Mouse (Mus musculus): ENCODE data around the gene Crispld2. TPM values are rescaled to one million over a fixed set of nuclear protein-coding genes. Genes with fewer than 3 reads are reported as not detected.

Crispld2 gene
- polyA plus RNA-seq, 1 experiment from 2014 or later = 2.7 TPM

GRCm38 (mm10) chr8:120065611-120066010 is 73.4 kb downstream of the Crispld2 start:
- ATAC-seq (ENCODE audit: insufficient number of reproducible peaks, low FRiP score, low TSS enrichment, low read depth) (no peak), DNase-seq (ENCODE audit: low spot score) (no peak)
- Histone ChIP-seq H3K27me3 (ENCODE audit: control insufficient read depth, insufficient read depth, low read length) (no peaks in the 10 kb centered on the region), H3K4me3 (ENCODE audit: low read depth, low read length) (no peak overlapping the region), H3K4me1 (ENCODE audit: control insufficient read depth, insufficient read depth, low read length) (peaks cover 6% of the 10 kb centered on the region), H3K27ac (replicated peaks; ENCODE audit: low read depth, low read length) (no peak overlapping the region), H3K9me3 (ENCODE audit: control insufficient read depth, low read length) (no peaks in the 10 kb centered on the region), H3K36me3 (ENCODE audit: control insufficient read depth, insufficient read depth, low read length) (no peaks in the 10 kb centered on the region), H3K4me2 (ENCODE audit: low read depth, severe bottlenecking) (no peak overlapping the region), H3K9ac (ENCODE audit: low read length) (no peak overlapping the region)
- WGBS = 91% methylated on average over 8 of the region's 8 CpGs

- Histone ChIP-seq H3K9ac (ENCODE audit: low read length) (no peak overlapping the region), H3K9me3 (ENCODE audit: control insufficient read depth, low read length) (no peaks in the 10 kb centered on the region), H3K4me3 (ENCODE audit: low read depth, low read length) (no peak overlapping the region), H3K36me3 (ENCODE audit: control insufficient read depth, insufficient read depth, low read length) (no peaks in the 10 kb centered on the region), H3K27ac (replicated peaks; ENCODE audit: low read depth, low read length) (no peak overlapping the region), H3K27me3 (ENCODE audit: control insufficient read depth, insufficient read depth, low read length) (no peaks in the 10 kb centered on the region), H3K4me2 (ENCODE audit: low read depth, severe bottlenecking) (no peak overlapping the region), H3K4me1 (ENCODE audit: control insufficient read depth, insufficient read depth, low read length) (peaks cover 6% of the 10 kb centered on the region)
- no peak for DNase-seq (ENCODE audit: low spot score)
- no peak for ATAC-seq (ENCODE audit: insufficient number of reproducible peaks, low FRiP score, low TSS enrichment, low read depth)
- 94% methylated on average over 4 of the region's 4 CpGs for WGBS
Measured at GRCm38 (mm10) chr8:120066226-120066625, 74.0 kb downstream of the Crispld2 start.

GRCm38 (mm10) chr8:120067936-120068668 is 75.9 kb downstream of the Crispld2 start:
- DNase-seq (ENCODE audit: low spot score) (peak; percentile 52), ATAC-seq (ENCODE audit: insufficient number of reproducible peaks, low FRiP score, low TSS enrichment, low read depth) (0 out of 2 replicates have a peak, but pooled peaks have one; percentile 31)
- Histone ChIP-seq H3K4me3 (ENCODE audit: low read depth, low read length) (no peak overlapping the region), H3K9ac (ENCODE audit: low read length) (no peak overlapping the region), H3K27me3 (ENCODE audit: control insufficient read depth, insufficient read depth, low read length) (no peaks in the 10 kb centered on the region), H3K36me3 (ENCODE audit: control insufficient read depth, insufficient read depth, low read length) (no peaks in the 10 kb centered on the region), H3K27ac (replicated peaks; ENCODE audit: low read depth, low read length) (no peak overlapping the region), H3K9me3 (ENCODE audit: control insufficient read depth, low read length) (no peaks in the 10 kb centered on the region), H3K4me2 (ENCODE audit: low read depth, severe bottlenecking) (no peak overlapping the region), H3K4me1 (ENCODE audit: control insufficient read depth, insufficient read depth, low read length) (peaks cover 6% of the 10 kb centered on the region)
- WGBS = 55% methylated on average over 19 of the region's 19 CpGs

GRCm38 (mm10) chr8:120071684-120072083 is 79.4 kb downstream of the Crispld2 start:
- H3K4me1 ChIP-seq (ENCODE audit: control insufficient read depth, insufficient read depth, low read length) = peaks cover 6% of the 10 kb centered on the region
- peak; percentile 91 for DNase-seq (ENCODE audit: low spot score)
- H3K9me3 ChIP-seq (ENCODE audit: control insufficient read depth, low read length) = no peaks in the 10 kb centered on the region
- 26% methylated on average over 4 of the region's 4 CpGs for WGBS
- no peaks in the 10 kb centered on the region for H3K36me3 ChIP-seq (ENCODE audit: control insufficient read depth, insufficient read depth, low read length)
- no peaks in the 10 kb centered on the region for H3K27me3 ChIP-seq (ENCODE audit: control insufficient read depth, insufficient read depth, low read length)
- ATAC-seq (ENCODE audit: insufficient number of reproducible peaks, low FRiP score, low TSS enrichment, low read depth) = no peak
- no peak overlapping the region for H3K27ac ChIP-seq (replicated peaks; ENCODE audit: low read depth, low read length)
- H3K4me3 ChIP-seq (ENCODE audit: low read depth, low read length) = no peak overlapping the region
- H3K9ac ChIP-seq (ENCODE audit: low read length) = no peak overlapping the region
- no peak overlapping the region for H3K4me2 ChIP-seq (ENCODE audit: low read depth, severe bottlenecking)

GRCm38 (mm10) chr8:120072259-120072658 is 80.0 kb downstream of the Crispld2 start:
- H3K4me2 ChIP-seq (ENCODE audit: low read depth, severe bottlenecking) = no peak overlapping the region
- no peak overlapping the region for H3K4me3 ChIP-seq (ENCODE audit: low read depth, low read length)
- DNase-seq (ENCODE audit: low spot score) (no peak), ATAC-seq (ENCODE audit: insufficient number of reproducible peaks, low FRiP score, low TSS enrichment, low read depth) (no peak)
- peaks cover 6% of the 10 kb centered on the region for H3K4me1 ChIP-seq (ENCODE audit: control insufficient read depth, insufficient read depth, low read length)
- WGBS = 73% methylated on average over 9 of the region's 9 CpGs
- H3K27me3 ChIP-seq (ENCODE audit: control insufficient read depth, insufficient read depth, low read length) = no peaks in the 10 kb centered on the region
- no peak overlapping the region for H3K9ac ChIP-seq (ENCODE audit: low read length)
- H3K27ac ChIP-seq (replicated peaks; ENCODE audit: low read depth, low read length) = no peak overlapping the region
- H3K36me3 ChIP-seq (ENCODE audit: control insufficient read depth, insufficient read depth, low read length) = no peaks in the 10 kb centered on the region
- H3K9me3 ChIP-seq (ENCODE audit: control insufficient read depth, low read length) = no peaks in the 10 kb centered on the region

- ATAC-seq (ENCODE audit: insufficient number of reproducible peaks, low FRiP score, low TSS enrichment, low read depth) (no peak), DNase-seq (ENCODE audit: low spot score) (no peak)
- Histone ChIP-seq H3K27me3 (ENCODE audit: control insufficient read depth, insufficient read depth, low read length) (no peaks in the 10 kb centered on the region), H3K9ac (ENCODE audit: low read length) (no peak overlapping the region), H3K4me2 (ENCODE audit: low read depth, severe bottlenecking) (no peak overlapping the region), H3K9me3 (ENCODE audit: control insufficient read depth, low read length) (no peaks in the 10 kb centered on the region), H3K36me3 (ENCODE audit: control insufficient read depth, insufficient read depth, low read length) (no peaks in the 10 kb centered on the region), H3K4me3 (ENCODE audit: low read depth, low read length) (no peak overlapping the region), H3K4me1 (ENCODE audit: control insufficient read depth, insufficient read depth, low read length) (peaks cover 6% of the 10 kb centered on the region), H3K27ac (replicated peaks; ENCODE audit: low read depth, low read length) (no peak overlapping the region)
- 82% methylated on average over 8 of the region's 8 CpGs for WGBS
Measured at GRCm38 (mm10) chr8:120072827-120073226, 80.6 kb downstream of the Crispld2 start.

GRCm38 (mm10) chr8:120074516-120074915 is 82.3 kb downstream of the Crispld2 start:
- Histone ChIP-seq H3K9me3 (ENCODE audit: control insufficient read depth, low read length) (no peaks in the 10 kb centered on the region), H3K36me3 (ENCODE audit: control insufficient read depth, insufficient read depth, low read length) (no peaks in the 10 kb centered on the region), H3K4me3 (ENCODE audit: low read depth, low read length) (no peak overlapping the region), H3K27ac (replicated peaks; ENCODE audit: low read depth, low read length) (no peak overlapping the region), H3K4me1 (ENCODE audit: control insufficient read depth, insufficient read depth, low read length) (no peaks in the 10 kb centered on the region), H3K9ac (ENCODE audit: low read length) (no peak overlapping the region), H3K27me3 (ENCODE audit: control insufficient read depth, insufficient read depth, low read length) (no peaks in the 10 kb centered on the region), H3K4me2 (ENCODE audit: low read depth, severe bottlenecking) (no peak overlapping the region)
- ATAC-seq (ENCODE audit: insufficient number of reproducible peaks, low FRiP score, low TSS enrichment, low read depth) = no peak
- WGBS = 74% methylated on average over 6 of the region's 6 CpGs
- DNase-seq (ENCODE audit: low spot score) = no peak

GRCm38 (mm10) chr8:120075347-120075746 is 83.1 kb downstream of the Crispld2 start:
- ATAC-seq (ENCODE audit: insufficient number of reproducible peaks, low FRiP score, low TSS enrichment, low read depth) = no peak
- Histone ChIP-seq H3K4me1 (ENCODE audit: control insufficient read depth, insufficient read depth, low read length) (no peaks in the 10 kb centered on the region), H3K9ac (ENCODE audit: low read length) (no peak overlapping the region), H3K27me3 (ENCODE audit: control insufficient read depth, insufficient read depth, low read length) (no peaks in the 10 kb centered on the region), H3K4me2 (ENCODE audit: low read depth, severe bottlenecking) (no peak overlapping the region), H3K27ac (replicated peaks; ENCODE audit: low read depth, low read length) (no peak overlapping the region), H3K9me3 (ENCODE audit: control insufficient read depth, low read length) (no peaks in the 10 kb centered on the region), H3K4me3 (ENCODE audit: low read depth, low read length) (no peak overlapping the region), H3K36me3 (ENCODE audit: control insufficient read depth, insufficient read depth, low read length) (no peaks in the 10 kb centered on the region)
- 68% methylated on average over 6 of the region's 6 CpGs for WGBS
- DNase-seq (ENCODE audit: low spot score) = no peak

- Histone ChIP-seq H3K4me2 (ENCODE audit: low read depth, severe bottlenecking) (no peak overlapping the region), H3K4me3 (ENCODE audit: low read depth, low read length) (no peak overlapping the region), H3K36me3 (ENCODE audit: control insufficient read depth, insufficient read depth, low read length) (peaks cover 14% of the 10 kb centered on the region), H3K9me3 (ENCODE audit: control insufficient read depth, low read length) (no peaks in the 10 kb centered on the region), H3K9ac (ENCODE audit: low read length) (no peak overlapping the region), H3K27ac (replicated peaks; ENCODE audit: low read depth, low read length) (no peak overlapping the region), H3K4me1 (ENCODE audit: control insufficient read depth, insufficient read depth, low read length) (no peaks in the 10 kb centered on the region), H3K27me3 (ENCODE audit: control insufficient read depth, insufficient read depth, low read length) (no peaks in the 10 kb centered on the region)
- no peak for ATAC-seq (ENCODE audit: insufficient number of reproducible peaks, low FRiP score, low TSS enrichment, low read depth)
- 19% methylated on average over 10 of the region's 10 CpGs for WGBS
- peak; percentile 85 for DNase-seq (ENCODE audit: low spot score)
Measured at GRCm38 (mm10) chr8:120078080-120078479, 85.8 kb downstream of the Crispld2 start.

All from limb, embryonic 11.5 days (tissue).